ENCODE assay signal across 24 mouse cellular contexts in genomic region chr19:32281917-32282316, GRCm38 (mm10).
A peak's percentile ranks its signal among the peaks of the same experiment; 100 is the strongest.
DNase-seq lines count a peak whose midpoint lies in the region; ATAC-seq and TF ChIP-seq lines count a peak whose summit lies in the region.
"Had no signal": no experiment of that assay in that cellular context is flagged by ENCODE, and none has a peak within 500 bp of the region (broad histone marks: within the 10 kb centered on the region; RNA-seq: fewer than 3 reads in every experiment).

No protein-coding gene starts in this region.

- no peak for ATAC-seq in kidney, embryonic 16.5 days (ENCODE audit: low FRiP score, low TSS enrichment)
- ATAC-seq: forebrain, embryonic 16.5 days; hindbrain, embryonic 16.5 days; lung, postnatal 0 days; midbrain, embryonic 13.5 days; Patski had no signal

- H3K9ac ChIP-seq in kidney, embryonic 16.5 days (replicated peaks; ENCODE audit: low read length): no peak overlapping the region
- H3K9ac ChIP-seq: limb, embryonic 13.5 days; liver, embryonic 13.5 days; midbrain, embryonic 13.5 days had no signal

- no peaks in the 10 kb centered on the region for H3K9me3 ChIP-seq in kidney, embryonic 16.5 days (ENCODE audit: low read length)
- H3K9me3 ChIP-seq: G1E; limb, embryonic 13.5 days; liver, embryonic 13.5 days; midbrain, embryonic 13.5 days had no signal

- H3K27ac ChIP-seq in kidney, embryonic 16.5 days (ENCODE audit: low read length): peak overlapping the region; percentile 39; the same call in 1 of the 2 replicates
- H3K27ac ChIP-seq in left cerebral cortex, adult 2 months: peak overlapping the region; percentile 47; the same call in 1 of the 2 replicates
- H3K27ac ChIP-seq: limb, embryonic 13.5 days; liver, embryonic 13.5 days; midbrain, embryonic 13.5 days had no signal

- H3K4me1 ChIP-seq in kidney, embryonic 16.5 days (ENCODE audit: insufficient read depth, low read length): peaks cover 32% of the 10 kb centered on the region
- H3K4me1 ChIP-seq: midbrain, embryonic 13.5 days had no signal

- H3K36me3 ChIP-seq in kidney, embryonic 16.5 days (ENCODE audit: insufficient read depth, low read length): no peaks in the 10 kb centered on the region
- H3K36me3 ChIP-seq: limb, embryonic 13.5 days; liver, embryonic 13.5 days; midbrain, embryonic 13.5 days had no signal

- intact Hi-C loops in left cerebral cortex, adult 2 months (cut with DNase I): loop anchor here (5.0 kb wide), 1 partner anchor 40 kb away; no protein-coding TSS in a partner anchor
- intact Hi-C loops in left cerebral cortex, postnatal 4 days (cut with DNase I): no loop called here

- WGBS in kidney, embryonic 16.5 days: 58% methylated on average over 4 of the region's 4 CpGs

- TF ChIP-seq CTCF in left cerebral cortex, adult 2 months (IDR thresholded peaks at IDR 0.05): no peak

- H3K4me2 ChIP-seq in kidney, embryonic 16.5 days (replicated peaks; ENCODE audit: low read depth, low read length): no peak overlapping the region
- H3K4me2 ChIP-seq: limb, embryonic 13.5 days; liver, embryonic 13.5 days; midbrain, embryonic 13.5 days had no signal

- no peak overlapping the region for H3K4me3 ChIP-seq in kidney, embryonic 16.5 days (ENCODE audit: low read length)
- no peak overlapping the region for H3K4me3 ChIP-seq in left cerebral cortex, adult 2 months
- H3K4me3 ChIP-seq: erythroblast, embryonic 14.5 days; limb, embryonic 13.5 days; liver, embryonic 13.5 days; midbrain, embryonic 13.5 days had no signal

- peak; percentile 13 for DNase-seq in embryo, embryonic 10 days (ENCODE audit: low spot score)
- no peak for DNase-seq in embryo, embryonic 10.5 days (ENCODE audit: low spot score)
- DNase-seq in kidney, adult 18-20 months: no peak
- DNase-seq in left cerebral cortex, adult 2 months (ENCODE audit: extremely low spot score in 1 of 2, low spot score in 2 of 2): no peak
- no peak for DNase-seq in left cerebral cortex, postnatal 4 days
- peak; percentile 63 to 67 for DNase-seq in kidney, postnatal 36 days
- DNase-seq in T-cell, adult 2 months (ENCODE audit: low spot score): no peak
- DNase-seq: adrenal gland, adult 2 months; cerebellum, adult 11 months; cerebellum, adult 9-10 months; cerebellum, postnatal 36 days; gastrocnemius, postnatal 10 days; liver, embryonic 13.5 days; lung, adult 18-20 months; lung, postnatal 4 days had no signal

- H3K27me3 ChIP-seq in kidney, embryonic 16.5 days (ENCODE audit: insufficient read depth, low read length): no peaks in the 10 kb centered on the region
- H3K27me3 ChIP-seq: limb, embryonic 13.5 days; liver, embryonic 13.5 days; midbrain, embryonic 13.5 days; Patski had no signal

Comparison
In these comparisons a context has a peak if more than half of its experiments do, and no peak if none do; other contexts are left out.
1. DNase-seq: peak in embryo, embryonic 10 days (single experiment) and kidney, postnatal 36 days (2 of 2); none in embryo, embryonic 10.5 days (single experiment), kidney, adult 18-20 months (single experiment), left cerebral cortex, adult 2 months (0 of 2), left cerebral cortex, postnatal 4 days (single experiment) and T-cell, adult 2 months (single experiment).